Mouse (Mus musculus): ENCODE measurements at regions not wholly inside any gene's neighbourhood (a gene's known extent, or its start where the extent isn't known, plus 50 kb on each side); places are given as distances from the start of the nearest gene placed in this dataset.

GRCm38 (mm10) chr13:53788809-53789208, 266.7 kb downstream of the Drd1 start:
- no peak for DNase-seq

GRCm38 (mm10) chr13:53783492-53783891, 272.0 kb downstream of the Drd1 start:
- peak; percentile 33 to 36 for DNase-seq

- no peak for DNase-seq
Observed at GRCm38 (mm10) chr13:53779150-53779549, 276.4 kb downstream of the Drd1 start.

DNA sequence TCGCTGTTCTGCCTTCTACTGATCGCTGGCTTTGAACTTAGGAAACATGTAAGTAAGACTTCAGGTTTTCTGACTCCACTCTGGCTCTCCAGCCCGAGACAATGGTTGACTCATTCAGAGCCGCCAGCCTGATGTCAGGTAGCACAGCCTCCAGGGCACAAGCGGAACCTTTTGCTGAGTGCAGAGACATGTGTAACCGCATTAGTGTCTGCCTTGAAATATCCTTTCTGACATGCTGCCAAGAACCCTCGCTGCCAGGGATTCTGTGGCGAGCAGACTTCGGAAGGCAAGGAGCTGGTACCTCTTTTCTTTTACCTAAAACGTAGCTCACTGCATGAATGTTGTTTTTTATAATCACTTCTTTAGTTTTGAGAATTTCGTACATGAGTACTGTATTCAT, 279.1 kb downstream of the Drd1 start:
- no peak for DNase-seq

GRCm38 (mm10) chr13:53775687-53776086, 279.8 kb downstream of the Drd1 start:
- peak; percentile 1 to 2 for DNase-seq

DNA sequence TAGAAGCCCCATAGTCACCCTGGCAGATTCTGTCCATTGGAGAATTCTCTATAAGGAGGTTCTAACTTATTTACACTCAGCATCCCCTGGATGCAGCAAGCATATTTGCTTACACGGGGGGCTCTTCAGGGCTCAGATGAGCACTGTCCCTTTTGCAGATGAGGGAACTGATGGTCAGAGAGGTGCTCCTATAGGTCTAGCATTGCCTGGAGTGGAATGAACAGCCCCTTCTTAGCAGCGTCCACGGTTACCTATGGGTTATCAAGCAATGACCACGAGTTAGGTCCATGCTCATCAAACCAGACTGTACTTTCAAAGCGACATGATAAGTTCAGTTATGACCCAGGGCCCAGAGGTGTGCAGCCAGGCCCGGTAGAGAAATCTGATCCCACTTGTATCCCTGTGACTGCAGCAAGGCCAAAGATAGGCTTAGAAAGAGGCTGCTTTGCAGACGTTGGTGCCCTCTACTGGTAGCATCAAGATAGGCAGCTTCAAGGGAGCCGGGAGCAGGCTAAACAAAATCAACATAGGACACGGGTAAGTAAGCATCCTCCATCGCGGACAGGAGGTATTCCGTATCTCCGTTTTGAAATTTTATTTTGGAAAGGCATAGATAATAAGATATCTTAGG, 290.8 kb downstream of the Drd1 start:
- DNase-seq: peak; percentile 8 to 17

DNA sequence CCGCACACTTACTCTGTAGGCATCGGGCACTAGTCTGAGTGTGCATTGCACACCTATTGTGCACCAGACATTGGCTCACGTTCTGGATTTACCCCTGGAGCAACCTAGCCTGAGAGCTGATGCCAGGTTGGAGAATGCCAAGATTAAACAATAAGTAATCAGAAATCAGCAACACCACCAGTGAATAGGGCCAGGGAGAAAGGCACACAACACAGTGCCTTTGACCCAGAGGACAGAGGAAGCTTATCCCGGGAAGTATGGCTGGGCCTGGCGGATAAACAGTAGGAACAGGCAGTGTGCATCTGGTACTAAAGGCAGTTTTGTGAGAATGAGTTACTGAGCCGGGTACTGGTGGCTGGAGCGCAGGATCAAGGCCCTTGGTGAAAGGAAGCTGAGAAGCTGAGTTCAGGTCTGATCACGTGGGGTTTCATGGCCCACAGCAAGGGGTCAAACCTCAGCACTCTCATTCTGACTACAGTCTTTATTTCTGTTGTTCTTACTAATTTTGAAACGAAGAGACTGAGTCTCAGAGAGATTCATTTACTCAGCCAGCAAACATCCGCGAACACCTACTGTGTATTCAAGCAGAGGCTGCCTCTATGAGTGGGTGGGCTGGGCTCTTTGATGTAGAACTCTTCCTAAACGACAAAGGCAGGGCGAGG, 284.8 kb upstream of the Msx2 start:
- no peak for DNase-seq

- no peak for DNase-seq
Observed at GRCm38 (mm10) chr13:53756970-53757530, 284.2 kb upstream of the Msx2 start.

- no peak for DNase-seq
Observed at GRCm38 (mm10) chr13:53755046-53755615, 282.3 kb upstream of the Msx2 start.

DNA sequence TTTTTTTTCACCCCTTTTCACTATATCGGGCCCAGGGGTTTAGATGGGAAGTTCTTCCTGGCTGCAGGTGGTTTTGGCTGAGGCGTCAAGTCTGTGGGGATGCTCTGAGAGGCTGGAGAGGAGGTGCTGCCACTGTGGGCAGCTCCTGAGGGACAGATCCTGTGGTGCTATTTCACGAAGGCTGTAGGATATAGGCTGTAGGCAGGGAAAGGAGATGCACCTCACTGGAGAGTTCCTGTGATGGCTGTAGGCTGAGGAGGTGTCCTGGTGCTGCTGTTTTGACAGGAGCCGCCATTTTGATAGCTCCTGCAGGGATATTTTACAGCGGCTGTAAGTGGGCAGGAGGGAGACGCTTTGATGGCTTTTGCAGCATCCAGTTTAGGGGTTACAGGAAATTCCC, 280.2 kb upstream of the Msx2 start:
- DNase-seq: no peak

GRCm38 (mm10) chr13:53740981-53741380, 268.1 kb upstream of the Msx2 start:
- DNase-seq: no peak

DNA sequence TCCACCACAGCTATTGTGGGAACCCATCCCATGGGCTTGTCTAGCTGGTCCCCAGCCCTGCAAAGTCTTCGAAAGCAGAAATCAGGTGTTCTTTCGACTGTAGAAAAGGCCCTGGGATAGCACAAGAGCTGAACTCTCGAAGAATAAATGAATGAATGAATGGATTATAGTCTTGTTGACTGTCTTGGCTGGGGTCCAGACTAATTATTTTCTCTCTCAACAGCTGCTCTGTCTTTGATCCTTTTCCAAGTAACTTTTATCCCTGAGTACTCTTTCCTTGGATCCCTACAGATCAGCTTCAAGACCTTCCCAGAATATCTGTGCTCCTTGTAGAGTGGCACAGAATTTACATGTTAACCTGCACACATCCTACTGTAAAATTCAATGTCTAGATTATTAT, 266.3 kb upstream of the Msx2 start:
- DNase-seq: no peak

GRCm38 (mm10) chr13:53734944-53735343, 262.1 kb upstream of the Msx2 start:
- DNase-seq: no peak

- no peak for DNase-seq
Observed at GRCm38 (mm10) chr13:53730259-53730902, 257.5 kb upstream of the Msx2 start.

DNA sequence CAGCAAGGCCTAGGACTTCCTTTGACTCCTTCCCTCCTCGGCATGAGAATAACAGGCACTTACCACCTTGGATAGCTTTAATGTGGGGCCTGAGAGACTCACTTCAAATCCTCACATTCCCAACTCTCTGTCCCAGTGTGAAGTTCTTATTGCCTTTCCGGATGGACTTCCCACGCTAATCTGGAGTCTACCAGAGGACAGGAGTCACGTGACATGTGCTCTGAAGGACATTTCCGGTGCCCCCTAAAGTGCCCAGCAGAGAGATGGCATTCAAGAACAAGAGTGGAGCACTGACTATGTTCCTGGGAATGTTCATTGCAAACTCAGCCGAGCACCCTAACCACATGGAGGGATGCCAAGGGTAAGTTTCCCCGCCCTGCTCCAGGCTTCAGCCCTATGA, 257.0 kb upstream of the Msx2 start:
- DNase-seq: no peak

DNA sequence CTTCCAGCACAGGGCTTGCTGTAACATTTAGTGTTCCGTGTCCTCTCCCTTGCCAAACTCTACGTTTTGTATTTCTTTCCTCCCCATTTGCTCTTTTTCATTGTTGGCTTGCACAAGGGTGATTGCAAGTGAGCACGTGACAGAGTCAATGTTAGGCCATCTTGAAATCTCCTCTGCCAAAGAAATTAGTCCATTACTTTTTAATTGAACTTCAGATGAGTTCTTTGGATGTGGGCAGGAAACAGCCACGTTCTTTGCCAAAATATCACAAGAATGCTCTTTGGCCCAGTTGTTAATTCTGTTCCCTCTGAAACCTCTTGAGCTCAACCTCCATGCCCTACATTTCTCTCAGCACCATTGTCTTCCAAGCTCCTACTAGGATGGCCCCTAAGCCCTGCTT, 253.2 kb upstream of the Msx2 start:
- no peak for DNase-seq

DNA sequence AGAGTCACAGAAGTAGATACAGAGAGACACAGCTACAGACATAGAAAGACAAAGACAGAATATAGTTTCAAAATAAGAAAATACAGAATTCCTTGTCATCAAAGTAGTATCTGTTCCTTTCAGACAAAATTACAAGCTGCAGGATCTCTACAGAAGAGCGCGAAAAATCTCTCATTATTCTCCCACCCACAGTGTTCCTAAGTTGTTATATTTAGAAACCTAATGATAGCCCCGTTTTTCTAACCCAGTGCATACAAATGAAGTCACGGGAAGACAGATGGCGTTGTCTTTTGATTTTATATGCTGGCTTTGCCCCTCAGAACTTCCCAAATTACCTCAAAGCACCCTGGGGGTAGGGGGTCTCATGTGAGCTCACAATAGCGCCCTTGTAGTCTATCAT, 250.0 kb upstream of the Msx2 start:
- DNase-seq: no peak

DNA sequence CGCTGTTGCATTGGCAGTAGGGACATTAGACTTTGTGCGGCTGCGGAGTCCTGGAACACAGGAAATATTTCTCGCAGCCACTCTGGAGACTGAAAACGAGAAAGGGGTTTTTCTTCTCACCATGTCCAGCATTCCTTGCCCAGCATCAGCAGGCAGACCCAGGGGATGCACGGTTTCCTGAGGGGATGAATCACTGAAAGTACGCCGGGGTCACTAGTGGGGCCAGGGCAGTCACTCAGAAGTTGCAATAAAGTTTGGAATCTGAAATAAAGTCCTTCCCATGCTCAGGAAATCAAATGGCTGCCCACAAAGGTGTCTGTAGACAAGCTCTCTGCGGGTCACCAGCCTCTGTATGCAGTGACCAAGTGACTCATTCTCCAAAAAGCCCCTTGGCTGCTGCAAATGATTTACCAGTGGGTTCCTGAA, 248.2 kb upstream of the Msx2 start:
- no peak for DNase-seq

DNA sequence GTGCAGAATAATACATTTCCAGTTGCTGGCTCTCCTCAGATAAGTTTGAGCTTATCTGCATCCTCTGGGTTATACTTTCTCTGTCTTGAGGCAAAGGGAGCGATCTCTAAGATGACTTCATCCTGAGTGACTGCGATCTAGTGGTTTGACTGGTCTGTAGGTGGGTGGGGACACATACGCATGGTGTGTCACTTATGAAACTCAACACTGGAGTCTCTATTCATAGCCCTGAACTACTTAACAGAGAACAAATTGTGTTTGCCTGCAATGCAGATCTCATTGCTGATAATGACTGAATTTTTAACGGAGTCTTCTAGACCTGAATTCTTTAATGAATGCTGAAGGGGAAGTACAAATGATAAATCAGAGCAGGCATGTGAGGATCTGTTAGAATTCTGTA, 244.7 kb upstream of the Msx2 start:
- DNase-seq: no peak

- no peak for DNase-seq
Observed at GRCm38 (mm10) chr13:53717086-53717485, 244.2 kb upstream of the Msx2 start.

GRCm38 (mm10) chr13:53709062-53709461, 236.2 kb upstream of the Msx2 start:
- DNase-seq: no peak

DNA sequence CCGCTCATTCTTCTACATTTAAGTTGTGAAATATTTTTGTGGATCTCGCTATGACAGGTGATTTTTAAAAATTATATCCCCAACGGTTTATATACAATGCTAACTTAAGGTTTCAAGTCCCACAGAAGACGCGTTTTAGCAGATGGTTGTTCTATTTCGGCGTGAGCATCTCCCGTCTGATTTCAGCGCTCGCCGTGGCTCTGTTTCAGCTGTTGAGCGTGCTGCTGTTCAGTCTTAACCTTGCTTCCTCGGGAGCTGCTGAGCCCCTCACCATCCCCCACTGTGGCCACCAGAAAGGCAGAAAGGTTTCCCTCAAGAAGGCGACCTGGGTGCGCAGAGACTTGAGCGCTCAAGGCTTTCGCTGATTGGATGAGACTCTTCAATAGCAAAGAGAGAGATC, 234.7 kb upstream of the Msx2 start:
- no peak for DNase-seq

DNA sequence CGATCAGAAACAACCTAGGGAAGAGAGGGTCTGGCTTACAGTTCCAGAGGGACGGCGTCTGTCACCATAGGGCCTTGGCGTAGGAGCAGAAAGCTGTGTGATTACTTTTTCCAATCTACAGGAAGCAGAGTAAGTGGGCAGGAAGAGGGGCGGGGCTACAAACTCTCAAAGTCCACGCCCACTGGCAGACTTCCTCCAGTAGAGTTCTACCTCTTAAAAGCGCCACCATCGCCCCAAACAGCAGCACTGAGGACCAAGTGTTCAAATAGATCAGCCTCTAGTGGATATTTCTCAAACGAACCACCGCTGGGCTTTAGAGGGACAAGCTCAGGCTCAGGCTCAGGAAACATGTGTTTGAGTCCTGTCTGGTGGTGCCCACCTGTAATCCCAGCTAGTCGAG, 231.2 kb upstream of the Msx2 start:
- no peak for DNase-seq

- DNase-seq: no peak
Observed at GRCm38 (mm10) chr13:53700236-53700635, 227.4 kb upstream of the Msx2 start.
